Mouse (Mus musculus) heart, embryonic 14.5 days (tissue): ENCODE data around the gene Zfhx3. TPM values are rescaled to one million over a fixed set of nuclear protein-coding genes. Genes with fewer than 3 reads are reported as not detected.
A peak's percentile ranks its signal among the peaks of the same experiment; 100 is the strongest.

Experiments used
- ATAC-seq: fragments of 200-750 bp; cut with Nextera tagmentation; 2 replicates; pipeline ENCODE4 v1.8.0; 2017; ENCODE audit warnings: low read depth, moderate TSS enrichment; ENCODE audit not compliant: insufficient number of reproducible peaks, insufficient read depth, low FRiP score
- H3K27ac ChIP-seq, 2 experiments: fragments of 200-500 bp in 1 of 2; fragments of 300-500 bp in 1 of 2; sonication (generic) in 1 of 2; replicated peaks in 1 of 2; 2 replicates each; pipeline ENCODE4 v1.5.1; 2012 to 2014; ENCODE audit warnings: low read depth in 2 of 2, low read length in 2 of 2, control low read depth in 1 of 2, mild to moderate bottlenecking in 1 of 2, mixed read lengths in 1 of 2; ENCODE audit not compliant: control insufficient read depth in 1 of 2, insufficient read depth in 1 of 2
- H3K27me3 ChIP-seq: fragments of 300-500 bp; sonication (generic); 2 replicates; pipeline ENCODE4 v1.6.1; 2014; ENCODE audit warnings: mild to moderate bottlenecking, low read length, control low read depth; ENCODE audit not compliant: control insufficient read depth, insufficient read depth
- H3K36me3 ChIP-seq: fragments of 300-500 bp; sonication (generic); 2 replicates; pipeline ENCODE4 v1.6.1; 2014; ENCODE audit warnings: mild to moderate bottlenecking, control low read depth, low read length, mixed read lengths; ENCODE audit not compliant: control insufficient read depth, insufficient read depth
- H3K4me1 ChIP-seq, 2 experiments: fragments of 200-500 bp in 1 of 2; fragments of 300-500 bp in 1 of 2; sonication (generic) in 1 of 2; 2 replicates each; pipeline ENCODE4 v1.6.1; 2012 to 2014; ENCODE audit warnings: low read length in 2 of 2, control low read depth in 1 of 2, mixed read lengths in 1 of 2; ENCODE audit not compliant: control insufficient read depth in 2 of 2, insufficient read depth in 2 of 2
- H3K4me2 ChIP-seq: fragments of 300-500 bp; sonication (generic); 2 replicates; pipeline ENCODE4 v1.6.1; 2014; ENCODE audit warnings: mild to moderate bottlenecking, low read length
- H3K4me3 ChIP-seq, 2 experiments: fragments of 200-500 bp in 1 of 2; fragments of 300-500 bp in 1 of 2; sonication (generic) in 1 of 2; 2 replicates each; pipeline ENCODE4 v1.5.1; 2012 to 2014; ENCODE audit warnings: low read length in 2 of 2, mild to moderate bottlenecking in 2 of 2, control low read depth in 1 of 2, low read depth in 1 of 2, moderate library complexity in 1 of 2; ENCODE audit not compliant: control insufficient read depth in 1 of 2, insufficient read depth in 1 of 2
- H3K9ac ChIP-seq: fragments of 300-500 bp; sonication (generic); 2 replicates; pipeline ENCODE4 v1.6.1; 2014; ENCODE audit warnings: mild to moderate bottlenecking, low read length
- H3K9me3 ChIP-seq: fragments of 300-500 bp; sonication (generic); 2 replicates; pipeline ENCODE4 v1.6.1; 2016; ENCODE audit warnings: low read length, control low read depth; ENCODE audit not compliant: control insufficient read depth
- WGBS: fragments of 180-500 bp; shearing (Covaris S2); extraction: QIAGEN DNeasy Blood & Tissue Kit; methylation state at CpG from one replicate; pipeline ENCODE4 v1.1.7; 2014; 5-methylcytosine and 5-hydroxymethylcytosine counted together
- polyA plus RNA-seq: library from polyadenylated mRNA; unstranded; fragments of >200 nt; fragmentation: Nextera tagmentation; extraction: Ambion mirVana; gene quantifications from 2 replicates; pipeline ENCODE4 v1.2.1, GENCODE M21; 2014

Zfhx3 gene
- polyA plus RNA-seq, 1 experiment from 2014 or later: 6.4 TPM

GRCm38 (mm10) chr8:108846174-108846573, 903.7 kb downstream of the Zfhx3 start:
- Histone ChIP-seq H3K4me2 (no peak overlapping the region), H3K4me3 (no peak overlapping the region), H3K9me3 (no peaks in the 10 kb centered on the region), H3K27ac (no peak overlapping the region), H3K27me3 (no peaks in the 10 kb centered on the region), H3K36me3 (no peaks in the 10 kb centered on the region), H3K9ac (no peak overlapping the region), H3K4me1 (no peaks in the 10 kb centered on the region; a peak in 1 of 4 replicates)
- WGBS: 64% methylated on average over 6 of the region's 6 CpGs
- no peak for ATAC-seq

GRCm38 (mm10) chr8:108846827-108847226, 904.4 kb downstream of the Zfhx3 start:
- Histone ChIP-seq H3K9ac (no peak overlapping the region), H3K9me3 (no peaks in the 10 kb centered on the region), H3K27ac (no peak overlapping the region), H3K4me2 (no peak overlapping the region), H3K27me3 (no peaks in the 10 kb centered on the region), H3K4me1 (no peaks in the 10 kb centered on the region; a peak in 1 of 4 replicates), H3K4me3 (no peak overlapping the region), H3K36me3 (no peaks in the 10 kb centered on the region)
- 66% methylated on average over 11 of the region's 11 CpGs for WGBS
- ATAC-seq: no peak

GRCm38 (mm10) chr8:108847356-108847755, 904.9 kb downstream of the Zfhx3 start:
- no peak for ATAC-seq
- H3K4me2 ChIP-seq: no peak overlapping the region
- WGBS: 67% methylated on average over 2 of the region's 2 CpGs
- no peaks in the 10 kb centered on the region for H3K9me3 ChIP-seq
- no peaks in the 10 kb centered on the region for H3K36me3 ChIP-seq
- H3K27ac ChIP-seq: no peak overlapping the region; a peak in 1 of 4 replicates
- H3K9ac ChIP-seq: no peak overlapping the region
- H3K4me3 ChIP-seq: no peak overlapping the region
- H3K27me3 ChIP-seq: no peaks in the 10 kb centered on the region
- no peaks in the 10 kb centered on the region; a peak in 1 of 4 replicates for H3K4me1 ChIP-seq

GRCm38 (mm10) chr8:108848484-108848883, 906.0 kb downstream of the Zfhx3 start:
- Histone ChIP-seq H3K27ac (no peak overlapping the region), H3K9me3 (no peaks in the 10 kb centered on the region), H3K4me3 (no peak overlapping the region), H3K36me3 (no peaks in the 10 kb centered on the region), H3K9ac (no peak overlapping the region), H3K4me1 (no peaks in the 10 kb centered on the region; a peak in 1 of 4 replicates), H3K27me3 (no peaks in the 10 kb centered on the region), H3K4me2 (no peak overlapping the region)
- ATAC-seq: no peak
- WGBS: 87% methylated on average over 3 of the region's 3 CpGs

GRCm38 (mm10) chr8:108853028-108853427, 910.6 kb downstream of the Zfhx3 start:
- H3K4me3 ChIP-seq: no peak overlapping the region
- WGBS: 91% methylated on average over 10 of the region's 10 CpGs
- no peaks in the 10 kb centered on the region for H3K27me3 ChIP-seq
- no peak overlapping the region for H3K9ac ChIP-seq
- peaks cover 6 to 10% of the 10 kb centered on the region in 2 experiments; a peak in 3 of 4 replicates for H3K4me1 ChIP-seq
- H3K27ac ChIP-seq: no peak overlapping the region
- no peak for ATAC-seq
- H3K36me3 ChIP-seq: peaks cover 8% of the 10 kb centered on the region
- no peak overlapping the region for H3K4me2 ChIP-seq
- H3K9me3 ChIP-seq: no peaks in the 10 kb centered on the region

GRCm38 (mm10) chr8:108854444-108855102, 912.1 kb downstream of the Zfhx3 start:
- Histone ChIP-seq H3K4me3 (no peak overlapping the region), H3K27ac (no peak overlapping the region; a peak in 1 of 4 replicates), H3K36me3 (peaks cover 13% of the 10 kb centered on the region), H3K4me2 (no peak overlapping the region), H3K27me3 (no peaks in the 10 kb centered on the region), H3K9ac (0 out of 2 replicates have a peak overlapping the region, but pooled peaks have one; percentile 11), H3K4me1 (peaks cover 6 to 10% of the 10 kb centered on the region in 2 experiments; a peak in 3 of 4 replicates), H3K9me3 (no peaks in the 10 kb centered on the region)
- WGBS: 41% methylated on average over 12 of the region's 12 CpGs
- 0 out of 2 replicates have a peak, but pooled peaks have one; percentile 58 for ATAC-seq

GRCm38 (mm10) chr8:108859001-108859400, 916.6 kb downstream of the Zfhx3 start:
- peaks cover 6 to 10% of the 10 kb centered on the region in 2 experiments; a peak in 3 of 4 replicates for H3K4me1 ChIP-seq
- no peaks in the 10 kb centered on the region for H3K9me3 ChIP-seq
- no peak overlapping the region for H3K9ac ChIP-seq
- peaks cover 13% of the 10 kb centered on the region for H3K36me3 ChIP-seq
- WGBS: 79% methylated on average over 8 of the region's 8 CpGs
- no peak overlapping the region for H3K4me3 ChIP-seq
- no peak overlapping the region for H3K4me2 ChIP-seq
- no peak for ATAC-seq
- no peak overlapping the region for H3K27ac ChIP-seq
- H3K27me3 ChIP-seq: no peaks in the 10 kb centered on the region
